Mouse (Mus musculus): ENCODE results near the gene 2610318N02Rik.
A peak's percentile ranks its signal among the peaks of the same experiment; 100 is the strongest.
"Not testable (repeated sequence)": the region's sequence is repeated elsewhere in the genome, so short reads cannot be mapped to it uniquely, and the experiment has no call there.

Gene 2610318N02Rik

DNA sequence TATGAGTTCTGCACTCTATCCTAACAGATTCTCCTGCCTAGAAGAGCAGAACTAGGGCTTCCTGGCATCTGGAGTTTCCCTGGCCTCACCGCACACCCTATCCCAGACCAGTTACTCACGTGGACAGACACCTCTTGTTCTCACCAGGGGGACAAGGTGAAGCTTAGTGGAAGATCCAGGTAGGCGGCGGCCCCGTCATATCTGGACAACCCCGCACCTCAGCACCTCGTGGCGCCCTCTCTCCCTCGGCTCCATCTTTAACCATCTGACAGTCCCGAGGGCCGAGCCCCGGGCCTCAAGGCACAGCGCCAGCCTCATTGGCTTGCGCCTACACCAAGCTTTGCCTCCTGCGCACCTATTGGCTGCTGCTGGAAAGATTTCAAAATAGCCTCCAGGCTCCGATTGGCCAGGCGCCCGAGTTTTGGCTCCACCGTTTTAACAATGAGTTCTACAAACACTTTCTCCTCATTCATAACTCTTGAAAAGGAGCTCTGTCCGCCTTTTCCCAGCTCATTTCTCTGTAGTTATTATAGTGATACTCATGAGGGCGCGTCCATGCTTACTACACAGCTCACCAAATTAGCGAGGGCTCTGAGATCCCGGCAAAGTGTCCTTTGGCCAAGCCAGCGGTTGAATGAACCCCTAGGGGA is at the start of gene 2610318N02Rik:
2610318N02Rik (minus strand) TSS at position 297 of the 650 bp plus-strand sequence.
- peak; percentile 87 for DNase-seq (ENCODE audit: low read depth)

DNA sequence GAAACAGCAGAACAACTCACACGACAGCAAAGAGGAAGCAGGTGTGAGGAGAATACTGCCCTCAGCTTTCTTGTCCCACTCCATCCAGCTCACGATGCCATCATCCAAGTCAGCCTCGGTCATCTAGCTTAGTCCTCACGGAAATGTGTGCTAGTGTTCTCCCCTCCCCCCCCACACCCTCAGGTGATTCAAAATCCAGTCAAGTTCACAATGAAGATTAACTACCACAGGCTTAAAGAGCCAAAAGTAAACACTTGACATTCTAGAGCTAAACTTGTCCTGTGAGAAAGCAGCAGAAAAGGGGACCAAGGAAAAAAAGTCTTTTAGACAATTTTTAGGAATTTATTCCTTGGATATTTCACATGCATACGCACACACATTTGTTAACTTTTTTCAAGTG is 43.1 kb upstream of the 2610318N02Rik start:
- DNase-seq (ENCODE audit: low read depth): no peak

GRCm38 (mm10) chr16:17167179-17167578 is 42.2 kb upstream of the 2610318N02Rik start:
- DNase-seq (ENCODE audit: low read depth): no peak

DNA sequence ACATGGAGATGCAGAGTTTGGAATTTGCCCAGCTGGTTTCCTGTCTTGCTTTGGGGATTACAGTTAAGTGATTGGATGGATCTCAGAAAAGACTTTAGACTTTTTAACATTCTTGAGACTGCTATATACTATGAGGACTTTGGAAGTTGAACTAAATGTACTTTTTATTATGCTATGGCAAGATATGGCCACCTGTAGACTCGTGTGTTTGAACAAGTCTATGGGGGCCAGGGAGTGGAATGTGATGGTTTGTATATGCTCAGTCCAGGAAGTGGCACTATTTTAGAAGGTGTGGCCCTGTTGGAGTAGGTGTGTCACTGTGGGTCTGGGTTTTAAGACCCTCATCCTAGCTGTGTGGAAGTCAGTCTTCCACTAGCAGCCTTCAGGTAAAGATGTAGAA is 40.5 kb upstream of the 2610318N02Rik start:
- DNase-seq (ENCODE audit: low read depth): not testable (repeated sequence)

GRCm38 (mm10) chr16:17154346-17154745 is 29.4 kb upstream of the 2610318N02Rik start:
- DNase-seq (ENCODE audit: low read depth): no peak

DNA sequence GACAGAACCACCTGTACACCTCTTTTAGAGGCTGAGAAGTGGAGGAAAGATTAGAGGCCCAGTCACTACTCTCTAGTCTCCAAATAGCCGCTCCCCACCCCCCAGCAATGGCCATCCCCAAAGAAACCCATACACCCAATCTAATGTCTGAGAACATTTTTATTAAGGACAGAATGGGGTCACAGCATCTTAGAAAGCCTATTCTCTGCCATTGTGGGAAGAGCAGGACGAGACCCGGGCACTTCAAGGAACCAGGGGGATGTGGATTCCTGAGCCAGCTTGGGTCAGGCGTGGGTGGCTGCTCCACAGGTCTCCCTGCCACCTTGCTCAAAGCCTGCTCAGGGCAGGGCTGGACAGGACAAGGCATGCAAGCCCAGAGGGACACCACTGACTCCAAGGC is 26.9 kb upstream of the 2610318N02Rik start:
- DNase-seq (ENCODE audit: low read depth): no peak

- DNase-seq (ENCODE audit: low read depth): no peak
These were observed 25.7 kb upstream of the 2610318N02Rik start for GRCm38 (mm10) chr16:17150520-17151258.

GRCm38 (mm10) chr16:17148084-17148483 is 23.1 kb upstream of the 2610318N02Rik start:
- DNase-seq (ENCODE audit: low read depth): no peak

GRCm38 (mm10) chr16:17147391-17147929 is 22.5 kb upstream of the 2610318N02Rik start:
- no peak for DNase-seq (ENCODE audit: low read depth)

DNA sequence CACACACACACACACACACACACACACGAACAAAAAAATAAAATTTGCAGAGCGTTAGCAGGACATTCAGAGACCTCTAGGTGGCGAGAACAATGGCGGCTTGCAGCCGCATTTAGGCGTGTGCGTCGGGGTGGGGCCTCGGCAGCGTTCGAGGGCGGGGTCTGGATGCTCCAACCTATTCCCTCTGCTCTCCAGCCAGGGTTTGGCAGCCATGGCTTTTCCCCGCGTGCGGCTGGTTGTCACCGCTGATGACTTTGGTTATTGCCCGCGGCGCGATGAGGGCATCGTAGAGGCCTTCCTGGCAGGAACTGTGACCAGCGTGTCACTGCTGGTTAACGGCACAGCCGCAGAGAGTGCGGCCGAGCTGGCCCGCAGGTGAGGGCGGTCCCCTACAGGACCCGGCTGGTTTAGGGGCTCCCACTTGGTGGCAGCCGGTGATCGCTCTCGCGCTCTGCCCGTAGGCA is 21.8 kb upstream of the 2610318N02Rik start, which contains the start of gene Ccdc116:
Ccdc116 (minus strand) TSS at position 458 of the 464 bp plus-strand sequence.
- peak; percentile 84 for DNase-seq (ENCODE audit: low read depth)

DNA sequence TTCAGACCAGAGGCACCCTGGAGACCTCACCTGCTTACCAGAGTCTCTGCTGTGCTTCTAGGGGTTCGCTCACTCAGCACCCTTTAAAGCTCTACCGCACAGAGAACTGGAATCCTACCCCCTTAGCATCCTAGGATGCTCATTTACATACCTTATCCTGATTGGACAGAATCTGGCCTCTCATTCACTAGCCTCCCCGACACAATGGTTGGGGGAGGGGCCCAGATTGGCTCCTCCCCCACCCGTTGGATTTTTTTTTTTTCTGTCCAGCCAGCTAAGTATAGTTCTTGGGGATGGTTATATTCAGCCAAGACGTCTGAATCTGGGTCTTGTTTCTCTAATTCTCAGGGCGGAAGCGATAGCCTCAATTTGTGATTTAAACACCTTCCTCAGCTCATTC is 19.4 kb upstream of the 2610318N02Rik start, which contains the start of gene Ydjc:
Ydjc (plus strand) TSS at position 283 of the 400 bp plus-strand sequence.
- no peak for DNase-seq (ENCODE audit: low read depth)

DNA sequence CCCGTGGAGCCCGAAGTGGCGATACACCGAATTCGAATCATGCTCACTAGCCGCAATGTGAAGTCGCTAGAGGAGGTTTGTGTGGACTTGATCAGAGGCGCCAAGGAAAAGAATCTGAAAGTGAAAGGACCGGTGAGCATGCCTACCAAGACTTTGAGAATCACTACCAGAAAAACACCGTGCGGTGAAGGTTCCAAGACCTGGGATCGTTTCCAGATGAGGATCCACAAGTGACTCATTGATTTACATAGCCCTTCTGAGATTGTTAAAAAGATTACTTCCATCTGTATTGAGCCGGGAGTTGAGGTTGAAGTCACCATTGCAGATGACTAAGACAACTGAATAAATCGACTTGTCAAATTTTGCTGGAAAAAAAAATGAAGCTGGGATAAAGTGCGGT is 12.4 kb upstream of the 2610318N02Rik start:
- DNase-seq (ENCODE audit: low read depth): no peak

GRCm38 (mm10) chr16:17132906-17133200 is 7.9 kb upstream of the 2610318N02Rik start:
- DNase-seq (ENCODE audit: low read depth): no peak

GRCm38 (mm10) chr16:17132089-17132905 is 7.3 kb upstream of the 2610318N02Rik start, which contains the start of gene Sdf2l1:
Sdf2l1 (minus strand) TSS chr16:17132383.
- peak; percentile 97 for DNase-seq (ENCODE audit: low read depth)

DNA sequence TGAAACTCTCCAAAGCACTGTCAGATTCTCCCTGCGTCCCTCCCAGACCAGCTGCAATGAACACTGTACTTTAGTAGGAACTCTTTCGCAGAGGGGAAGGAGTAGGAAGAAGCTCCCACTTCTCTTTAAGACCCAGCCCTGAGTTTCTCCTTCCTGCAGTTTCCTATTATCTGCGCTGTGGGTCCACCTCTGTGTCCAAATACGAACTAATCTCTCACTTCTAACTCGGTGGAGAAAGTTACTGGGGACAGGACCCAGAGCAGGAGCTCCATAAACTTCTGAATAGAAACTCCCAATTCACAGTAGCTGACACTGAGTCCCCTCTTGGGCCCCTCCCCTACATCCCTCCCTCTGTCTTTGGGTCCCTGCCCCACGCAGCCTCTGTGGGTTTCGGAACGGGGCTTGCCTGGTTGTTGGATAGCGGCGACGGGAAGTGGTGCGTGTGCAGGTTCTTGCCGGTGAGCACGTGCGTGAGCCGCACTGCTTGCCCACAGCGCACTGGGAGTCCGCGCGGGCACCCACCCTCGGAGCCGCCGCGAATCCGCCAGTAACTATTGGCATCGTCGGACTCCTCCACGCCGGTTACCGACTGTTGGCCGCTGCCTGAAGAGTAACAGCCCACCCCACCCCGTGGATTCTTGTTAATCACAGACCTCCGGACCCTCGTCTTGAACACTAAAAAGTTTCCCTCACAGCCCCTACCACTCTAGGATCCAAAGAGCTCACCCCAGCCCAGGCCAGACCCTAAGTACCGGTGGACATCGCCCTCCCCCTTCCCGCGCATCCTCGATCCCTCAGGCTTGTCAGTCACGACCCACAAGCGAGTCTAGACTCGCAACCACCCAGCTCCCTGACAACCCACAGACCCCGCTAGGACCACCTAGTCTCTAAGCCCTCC is 6.5 kb upstream of the 2610318N02Rik start:
- no peak for DNase-seq (ENCODE audit: low read depth)

- DNase-seq (ENCODE audit: low read depth): no peak
These were observed 2.3 kb upstream of the 2610318N02Rik start for GRCm38 (mm10) chr16:17127292-17127691.

DNA sequence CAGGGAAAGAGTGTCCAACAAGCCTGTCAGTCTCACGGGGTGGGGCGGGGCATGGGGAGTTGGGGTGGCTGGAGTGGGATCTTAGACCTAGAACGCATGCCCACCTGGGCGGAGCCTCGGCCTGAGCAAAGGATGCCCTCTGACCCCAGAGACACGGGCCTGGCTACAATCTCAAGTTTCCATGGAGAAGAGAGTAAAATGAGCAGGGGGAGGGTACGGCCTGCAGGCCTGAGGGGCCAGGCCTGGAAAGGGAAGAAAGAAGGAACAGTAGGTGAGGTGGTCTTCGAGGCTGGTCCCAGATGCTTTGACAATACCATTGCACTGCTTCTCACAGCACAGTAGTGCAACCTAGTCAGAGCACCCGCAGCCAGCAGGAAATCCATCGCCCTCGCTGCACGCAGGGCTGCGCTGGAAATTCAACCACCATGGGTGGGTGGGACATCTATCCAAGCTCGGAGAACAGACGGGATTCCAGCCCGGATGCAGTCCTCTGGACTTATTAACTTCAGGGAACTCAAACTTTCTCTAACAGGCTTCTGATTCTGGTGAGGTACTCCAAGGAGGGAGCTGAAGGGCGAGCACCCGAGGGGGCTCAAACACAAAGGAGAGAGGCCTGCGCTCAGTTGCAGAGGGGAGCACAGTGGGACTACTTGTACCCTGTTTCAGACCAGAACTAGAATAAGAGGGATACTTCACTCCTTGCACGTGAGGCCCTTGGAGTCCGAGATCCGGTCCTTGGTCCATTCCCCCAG is 672 bp downstream of the 2610318N02Rik start:
- no peak for DNase-seq (ENCODE audit: low read depth)

DNA sequence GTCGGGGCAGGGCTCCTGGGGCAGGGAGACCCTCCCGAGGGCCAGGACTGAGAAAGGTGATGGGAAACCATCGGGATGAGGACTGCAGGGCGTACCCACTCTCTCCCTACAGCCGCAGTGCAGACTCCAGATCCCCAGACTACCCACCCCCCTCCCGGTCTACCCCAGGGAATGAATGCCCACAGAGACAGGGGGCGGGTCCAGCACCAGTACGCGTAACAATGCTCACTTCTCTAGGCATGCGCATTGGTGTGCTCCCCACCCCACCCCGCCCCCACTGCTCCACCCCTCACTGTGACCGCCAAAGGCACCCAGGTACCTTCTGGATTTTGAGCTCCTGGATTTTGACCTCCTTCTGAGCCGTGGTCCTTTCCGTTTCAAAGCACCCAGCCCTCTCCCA is 3.4 kb downstream of the 2610318N02Rik start:
- DNase-seq (ENCODE audit: low read depth): no peak

- DNase-seq (ENCODE audit: low read depth): no peak
These were observed 7.6 kb downstream of the 2610318N02Rik start for GRCm38 (mm10) chr16:17117309-17117799.

Measured in c-Kit-positive CD71-positive TER-119-negative erythroid progenitor cells, embryonic 14.5 days (primary cell).